Mouse (Mus musculus) liver, embryonic 12.5 days (tissue): Measurements from ENCODE around the gene Tmem203. TPM values are rescaled to one million over a fixed set of nuclear protein-coding genes. Genes with fewer than 3 reads are reported as not detected.

ENCODE experiments used
- ATAC-seq: fragments of 200-750 bp; cut with Nextera tagmentation; 2 replicates; pipeline ENCODE4 v1.8.0; 2017; ENCODE audit warnings: moderate number of reproducible peaks, mild to moderate bottlenecking, moderate library complexity
- H3K27ac ChIP-seq: fragments of 300-500 bp; sonication (generic); 2 replicates; pipeline ENCODE4 v1.5.1; 2016; ENCODE audit warnings: mild to moderate bottlenecking
- H3K27me3 ChIP-seq: fragments of 300-500 bp; sonication (generic); replicated peaks from 2 replicates; pipeline ENCODE4 v1.6.1; 2016; ENCODE audit warnings: mild to moderate bottlenecking, moderate library complexity
- H3K36me3 ChIP-seq: fragments of 300-500 bp; sonication (generic); 2 replicates; pipeline ENCODE4 v1.6.1; 2016; ENCODE audit warnings: mild to moderate bottlenecking, moderate library complexity
- H3K4me1 ChIP-seq: fragments of 300-500 bp; sonication (generic); 2 replicates; pipeline ENCODE4 v1.6.1; 2016
- H3K4me2 ChIP-seq: fragments of 300-500 bp; sonication (generic); 2 replicates; pipeline ENCODE4 v1.6.1; 2016; ENCODE audit warnings: mild to moderate bottlenecking, moderate library complexity
- H3K4me3 ChIP-seq: fragments of 300-500 bp; sonication (generic); 2 replicates; pipeline ENCODE4 v1.5.1; 2016; ENCODE audit warnings: mild to moderate bottlenecking, moderate library complexity
- H3K9ac ChIP-seq: fragments of 300-500 bp; sonication (generic); 2 replicates; pipeline ENCODE4 v1.6.1; 2016; ENCODE audit warnings: mild to moderate bottlenecking, moderate library complexity
- H3K9me3 ChIP-seq: fragments of 300-500 bp; sonication (generic); replicated peaks from 2 replicates; pipeline ENCODE4 v1.6.1; 2016; ENCODE audit warnings: mild to moderate bottlenecking, moderate library complexity
- WGBS: fragments of 180-500 bp; shearing (Covaris S2); methylation state at CpG from one replicate; pipeline ENCODE4 v1.1.7; 2016; ENCODE audit not compliant: insufficient replicate concordance; 5-methylcytosine and 5-hydroxymethylcytosine counted together
- polyA plus RNA-seq: library from polyadenylated mRNA; unstranded; fragments of >200 nt; fragmentation: Nextera tagmentation; extraction: Ambion mirVana; gene quantifications from 2 replicates; pipeline ENCODE4 v1.2.1, GENCODE M21; 2016

The Tmem203 gene
- polyA plus RNA-seq, 1 experiment from 2014 or later = 16.2 TPM

GRCm38 (mm10) chr2:25234551-25235220 lies 20.6 kb upstream of the Tmem203 start:
- H3K27ac ChIP-seq = no peak overlapping the region
- H3K4me3 ChIP-seq = no peak overlapping the region
- H3K36me3 ChIP-seq = no peaks in the 10 kb centered on the region
- WGBS = 53% methylated on average over 5 of the region's 5 CpGs
- ATAC-seq = no peak
- H3K4me2 ChIP-seq = no peak overlapping the region
- no peak overlapping the region for H3K9ac ChIP-seq
- H3K4me1 ChIP-seq = peaks cover 31% of the 10 kb centered on the region
- H3K9me3 ChIP-seq = no peaks in the 10 kb centered on the region
- H3K27me3 ChIP-seq = peaks cover 37% of the 10 kb centered on the region

GRCm38 (mm10) chr2:25236614-25237013 lies 18.6 kb upstream of the Tmem203 start, which contains the start of gene Rnf224:
Rnf224 (minus strand) TSS chr2:25236787.
- H3K4me2 ChIP-seq = peak within 1 kb of the TSS; percentile 9; the same call in 1 of the 2 replicates
- peaks cover 51% of the 10 kb centered on the region for H3K4me1 ChIP-seq
- no peak for ATAC-seq
- H3K27ac ChIP-seq = no peak within 1 kb of the TSS
- H3K36me3 ChIP-seq = no peaks in the 10 kb centered on the region
- no peak within 1 kb of the TSS for H3K4me3 ChIP-seq
- H3K9ac ChIP-seq = no peak within 1 kb of the TSS
- WGBS = 16% methylated on average over 8 of the region's 8 CpGs
- no peaks in the 10 kb centered on the region for H3K9me3 ChIP-seq
- H3K27me3 ChIP-seq = peaks cover 32% of the 10 kb centered on the region

- WGBS = 55% methylated on average over 4 of the region's 4 CpGs
- H3K4me3 ChIP-seq = no peak overlapping the region
- H3K9ac ChIP-seq = no peak overlapping the region
- H3K27ac ChIP-seq = no peak overlapping the region
- peaks cover 60% of the 10 kb centered on the region for H3K4me1 ChIP-seq
- peaks cover 39% of the 10 kb centered on the region for H3K27me3 ChIP-seq
- ATAC-seq = no peak
- no peak overlapping the region for H3K4me2 ChIP-seq
- H3K36me3 ChIP-seq = no peaks in the 10 kb centered on the region
- no peaks in the 10 kb centered on the region for H3K9me3 ChIP-seq
Measured at GRCm38 (mm10) chr2:25237522-25237921, 17.7 kb upstream of the Tmem203 start.

- ATAC-seq = no peak
Measured at GRCm38 (mm10) chr2:25238106-25238505, 17.1 kb upstream of the Tmem203 start.

GRCm38 (mm10) chr2:25239766-25240165 lies 15.5 kb upstream of the Tmem203 start:
- H3K4me3 ChIP-seq = no peak overlapping the region
- H3K4me2 ChIP-seq = no peak overlapping the region
- peaks cover 50% of the 10 kb centered on the region for H3K4me1 ChIP-seq
- no peak overlapping the region for H3K9ac ChIP-seq
- H3K27ac ChIP-seq = no peak overlapping the region
- 76% methylated on average over 3 of the region's 3 CpGs for WGBS
- peaks cover 48% of the 10 kb centered on the region for H3K27me3 ChIP-seq
- no peaks in the 10 kb centered on the region for H3K36me3 ChIP-seq
- ATAC-seq = no peak
- H3K9me3 ChIP-seq = no peaks in the 10 kb centered on the region

More at GRCm38 (mm10) chr2:25238106-25238505, 17.1 kb upstream of the Tmem203 start:
- Histone ChIP-seq H3K27ac (no peak overlapping the region), H3K4me3 (no peak overlapping the region), H3K4me1 (peaks cover 65% of the 10 kb centered on the region), H3K9me3 (no peaks in the 10 kb centered on the region), H3K36me3 (no peaks in the 10 kb centered on the region), H3K27me3 (peaks cover 45% of the 10 kb centered on the region), H3K9ac (no peak overlapping the region), H3K4me2 (no peak overlapping the region)

- Histone ChIP-seq H3K27me3 (peaks cover 44% of the 10 kb centered on the region), H3K4me1 (peaks cover 50% of the 10 kb centered on the region), H3K9me3 (no peaks in the 10 kb centered on the region), H3K9ac (0 out of 2 replicates have a peak overlapping the region, but pooled peaks have one; percentile 28), H3K4me2 (peak overlapping the region; percentile 84), H3K4me3 (peak overlapping the region; percentile 58), H3K36me3 (peaks cover 3% of the 10 kb centered on the region; the same call in 1 of the 2 replicates), H3K27ac (no peak overlapping the region)
- 49% methylated on average over 8 of the region's 8 CpGs for WGBS
- no peak for ATAC-seq
Measured at GRCm38 (mm10) chr2:25240310-25240709, 14.9 kb upstream of the Tmem203 start.

GRCm38 (mm10) chr2:25240723-25241437 lies 14.4 kb upstream of the Tmem203 start:
- H3K27ac ChIP-seq = peak overlapping the region; percentile 45; the same call in 1 of the 2 replicates
- peak; percentile 76 for ATAC-seq

GRCm38 (mm10) chr2:25241438-25241775 lies 13.8 kb upstream of the Tmem203 start:
- ATAC-seq = peak; percentile 11; the same call in 1 of the 2 replicates
- peak overlapping the region; percentile 84 for H3K4me2 ChIP-seq
- no peaks in the 10 kb centered on the region for H3K9me3 ChIP-seq
- H3K27ac ChIP-seq = no peak overlapping the region
- H3K4me1 ChIP-seq = peaks cover 41% of the 10 kb centered on the region
- peak overlapping the region; percentile 58 for H3K4me3 ChIP-seq
- H3K27me3 ChIP-seq = peaks cover 34% of the 10 kb centered on the region
- H3K36me3 ChIP-seq = peaks cover 14% of the 10 kb centered on the region
- H3K9ac ChIP-seq = no peak overlapping the region
- WGBS = 14% methylated on average over 6 of the region's 6 CpGs

More at GRCm38 (mm10) chr2:25240723-25241437, 14.4 kb upstream of the Tmem203 start:
- Histone ChIP-seq H3K36me3 (peaks cover 9% of the 10 kb centered on the region), H3K27me3 (peaks cover 38% of the 10 kb centered on the region), H3K9me3 (no peaks in the 10 kb centered on the region), H3K4me3 (peak overlapping the region; percentile 58), H3K9ac (peak overlapping the region; percentile 28; the same call in 1 of the 2 replicates), H3K4me2 (peak overlapping the region; percentile 84), H3K4me1 (peaks cover 46% of the 10 kb centered on the region)
- WGBS = under 1% methylated on average over 29 of the region's 29 CpGs

- Histone ChIP-seq H3K4me2 (peak within 1 kb of the TSS; percentile 84), H3K36me3 (peaks cover 21% of the 10 kb centered on the region), H3K9me3 (no peaks in the 10 kb centered on the region), H3K27me3 (peaks cover 30% of the 10 kb centered on the region), H3K9ac (peak within 1 kb of the TSS; percentile 53), H3K27ac (no peak within 1 kb of the TSS), H3K4me1 (peaks cover 36% of the 10 kb centered on the region), H3K4me3 (peak within 1 kb of the TSS; percentile 58)
- WGBS = under 1% methylated on average over 35 of the region's 59 CpGs
- no peak for ATAC-seq
Measured at GRCm38 (mm10) chr2:25242101-25242506, 13.1 kb upstream of the Tmem203 start, which contains the start of the genes Rnf208 and Cysrt1. Rnf208 (plus strand) TSS chr2:25242255. Cysrt1 (minus strand) TSS chr2:25242452.

- Histone ChIP-seq H3K27ac (no peak overlapping the region), H3K27me3 (peaks cover 30% of the 10 kb centered on the region), H3K4me3 (no peak overlapping the region), H3K36me3 (peaks cover 33% of the 10 kb centered on the region), H3K9ac (no peak overlapping the region), H3K4me2 (no peak overlapping the region), H3K4me1 (peaks cover 36% of the 10 kb centered on the region), H3K9me3 (no peaks in the 10 kb centered on the region)
- WGBS = 72% methylated on average over 8 of the region's 8 CpGs
- no peak for ATAC-seq
Measured at GRCm38 (mm10) chr2:25243342-25243741, 11.9 kb upstream of the Tmem203 start.

- ATAC-seq = no peak
- H3K9me3 ChIP-seq = no peaks in the 10 kb centered on the region
- WGBS = 76% methylated on average over 4 of the region's 4 CpGs
- H3K27me3 ChIP-seq = peaks cover 30% of the 10 kb centered on the region
- no peak overlapping the region for H3K4me3 ChIP-seq
- H3K36me3 ChIP-seq = peaks cover 41% of the 10 kb centered on the region
- no peak overlapping the region for H3K27ac ChIP-seq
- H3K9ac ChIP-seq = no peak overlapping the region
- peaks cover 36% of the 10 kb centered on the region for H3K4me1 ChIP-seq
- H3K4me2 ChIP-seq = no peak overlapping the region
Measured at GRCm38 (mm10) chr2:25244144-25244543, 11.1 kb upstream of the Tmem203 start.
